Mouse (Mus musculus): ENCODE measurements around the gene Vmn1r93. TPM values are rescaled to one million over a fixed set of nuclear protein-coding genes. Genes with fewer than 3 reads are reported as not detected.
"Not testable (repeated sequence)": the region's sequence is repeated elsewhere in the genome, so short reads cannot be mapped to it uniquely, and the experiment has no call there.

Vmn1r93 gene
- polyA plus RNA-seq (2012; rRNA removed): not detected in 2 replicates

DNA sequence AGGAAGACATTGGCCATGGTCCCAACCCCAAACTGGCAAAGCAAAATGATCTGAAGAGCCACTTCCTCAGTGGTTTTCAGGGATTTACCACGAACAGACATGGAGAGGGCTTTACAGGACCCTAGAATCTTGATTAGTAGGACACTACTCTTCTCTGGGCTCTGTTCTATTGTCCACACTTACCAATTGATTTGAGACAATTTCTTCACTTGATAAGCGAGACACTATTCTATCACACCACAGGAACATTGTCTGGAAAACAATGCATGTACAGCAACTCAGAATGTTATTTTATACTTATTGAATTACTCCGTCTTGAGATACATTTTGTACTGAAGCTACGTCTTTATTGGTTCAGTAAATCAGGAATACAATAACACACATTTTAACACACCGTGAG is at the start of gene Vmn1r93:
TSS of gene Vmn1r93 (minus strand) at position 101 of the 400 bp plus-strand sequence.
- not testable (repeated sequence) for H3K4me3 ChIP-seq (ENCODE audit: insufficient read depth, low read length); H3K4me1 ChIP-seq (ENCODE audit: control insufficient read depth, insufficient read depth, low read length); H3K27ac ChIP-seq (ENCODE audit: insufficient read depth, low read length)

DNA sequence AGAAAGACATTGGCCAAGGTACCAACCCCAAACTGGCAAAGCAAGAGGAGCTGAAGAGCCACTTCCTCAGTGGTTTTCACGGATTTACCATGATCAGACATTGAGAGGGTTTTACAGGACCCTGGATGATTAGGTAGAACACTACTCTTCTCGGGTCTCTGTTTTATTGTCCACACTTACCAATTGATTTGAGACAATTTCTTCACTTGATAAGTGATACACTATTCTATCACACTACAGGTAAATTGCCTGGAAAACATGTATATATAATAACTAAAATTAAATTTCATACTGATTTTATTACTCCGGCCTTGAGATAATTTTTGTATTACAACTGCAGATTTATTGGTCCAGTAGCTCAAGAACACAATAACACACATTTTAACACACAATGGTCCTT is 29.4 kb upstream of the Vmn1r93 start, which contains the start of gene Vmn1r94:
TSS of gene Vmn1r94 (minus strand) at position 101 of the 400 bp plus-strand sequence.
- H3K27ac ChIP-seq (ENCODE audit: insufficient read depth, low read length); H3K4me3 ChIP-seq (ENCODE audit: insufficient read depth, low read length); H3K4me1 ChIP-seq (ENCODE audit: control insufficient read depth, insufficient read depth, low read length): not testable (repeated sequence)

DNA sequence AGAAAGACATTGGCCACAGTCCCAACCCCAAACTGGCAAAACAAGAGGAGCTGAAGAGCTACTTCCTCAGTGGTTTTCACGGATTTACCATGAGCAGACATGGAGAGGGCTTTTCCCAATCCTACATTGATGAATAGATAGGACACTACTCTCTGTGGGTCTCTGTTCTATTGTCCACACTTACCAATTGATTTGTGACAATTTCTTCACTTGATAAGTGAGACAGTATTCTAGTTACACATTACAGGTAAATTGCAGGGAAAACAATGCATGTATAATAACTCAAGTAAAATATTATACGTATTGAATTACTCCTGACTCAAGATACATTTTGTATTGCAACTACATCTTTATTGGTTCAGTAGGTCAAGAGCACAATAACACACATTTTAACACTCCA is 16.4 kb downstream of the Vmn1r93 start, which contains the start of gene Gm16442:
TSS of gene Gm16442 (minus strand) at position 101 of the 400 bp plus-strand sequence.
- H3K27ac ChIP-seq (ENCODE audit: insufficient read depth, low read length); H3K4me1 ChIP-seq (ENCODE audit: control insufficient read depth, insufficient read depth, low read length); H3K4me3 ChIP-seq (ENCODE audit: insufficient read depth, low read length): not testable (repeated sequence)

DNA sequence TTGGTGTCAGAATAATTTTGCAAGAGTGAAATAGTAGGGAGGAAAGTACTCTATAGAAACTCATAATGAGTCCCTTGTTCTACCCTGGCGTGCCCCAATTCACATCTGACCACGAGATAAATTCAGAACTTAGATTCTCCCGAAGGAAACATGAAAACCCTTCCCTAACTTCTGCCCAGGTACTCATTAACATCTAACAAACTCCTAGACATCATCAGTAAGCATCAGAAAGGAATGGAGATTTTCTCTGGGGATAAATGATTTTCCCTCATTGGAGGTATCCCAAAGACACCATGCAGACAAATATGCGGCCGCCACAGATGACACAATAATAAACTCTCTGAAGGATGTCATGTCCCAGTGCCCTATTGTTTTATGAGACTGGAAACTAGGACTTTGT is 39.5 kb downstream of the Vmn1r93 start, which contains the start of gene Vmn1r91:
TSS of gene Vmn1r91 (plus strand) at position 301 of the 400 bp plus-strand sequence.
- not testable (repeated sequence) for H3K27ac ChIP-seq (ENCODE audit: insufficient read depth, low read length); H3K4me1 ChIP-seq (ENCODE audit: control insufficient read depth, insufficient read depth, low read length); H3K4me3 ChIP-seq (ENCODE audit: insufficient read depth, low read length)

Other genes starting within 250 kb of the Vmn1r93 start
- gene Pvr, start 217.9 kb downstream of the Vmn1r93 start, polyA plus RNA-seq (2012; rRNA removed): 9.7 and 11.8 TPM in 2 replicates
- gene Igsf23, start 188.3 kb downstream of the Vmn1r93 start, polyA plus RNA-seq (2012; rRNA removed): not detected in 2 replicates
- gene Ceacam20, start 173.7 kb downstream of the Vmn1r93 start, polyA plus RNA-seq (2012; rRNA removed): not detected in 2 replicates
- not detected in 2 replicates for gene Nlrp9b, start 147.6 kb downstream of the Vmn1r93 start, polyA plus RNA-seq (2012; rRNA removed)
- not detected in 2 replicates for gene Vmn1r91, start 39.4 kb downstream of the Vmn1r93 start, polyA plus RNA-seq (2012; rRNA removed)
- gene Gm16442, start 16.5 kb downstream of the Vmn1r93 start, polyA plus RNA-seq (2012; rRNA removed): not detected in 2 replicates
- not detected in 2 replicates for gene Vmn1r94, start 29.3 kb upstream of the Vmn1r93 start, polyA plus RNA-seq (2012; rRNA removed)
- not detected in 2 replicates for gene Vmn1r95, start 54.6 kb upstream of the Vmn1r93 start, polyA plus RNA-seq (2012; rRNA removed)
- not detected in 2 replicates for gene Gm6164, start 66.5 kb upstream of the Vmn1r93 start, polyA plus RNA-seq (2012; rRNA removed)
- gene Gm4498, start 94.7 kb upstream of the Vmn1r93 start, polyA plus RNA-seq (2012; rRNA removed): not detected in 2 replicates
- gene Gm5890, start 123.7 kb upstream of the Vmn1r93 start, polyA plus RNA-seq (2012; rRNA removed): not detected in 2 replicates
- gene Gm4133, start 195.0 kb upstream of the Vmn1r93 start, polyA plus RNA-seq (2012; rRNA removed): not detected in 2 replicates
- not detected in 2 replicates for gene Gm5728, start 236.3 kb upstream of the Vmn1r93 start, polyA plus RNA-seq (2012; rRNA removed)